Mouse (Mus musculus) thymus, postnatal 10 days (tissue): ENCODE results near the gene Hspa1a.
A peak's percentile ranks its signal among the peaks of the same experiment; 100 is the strongest.

ENCODE experiments used
- DNase-seq, 2 experiments: peaks; one replicate each; pipeline ENCODE4 v3.0.0; 2021; ENCODE audit warnings: low spot score in 2 of 2

The Hspa1a gene

DNA sequence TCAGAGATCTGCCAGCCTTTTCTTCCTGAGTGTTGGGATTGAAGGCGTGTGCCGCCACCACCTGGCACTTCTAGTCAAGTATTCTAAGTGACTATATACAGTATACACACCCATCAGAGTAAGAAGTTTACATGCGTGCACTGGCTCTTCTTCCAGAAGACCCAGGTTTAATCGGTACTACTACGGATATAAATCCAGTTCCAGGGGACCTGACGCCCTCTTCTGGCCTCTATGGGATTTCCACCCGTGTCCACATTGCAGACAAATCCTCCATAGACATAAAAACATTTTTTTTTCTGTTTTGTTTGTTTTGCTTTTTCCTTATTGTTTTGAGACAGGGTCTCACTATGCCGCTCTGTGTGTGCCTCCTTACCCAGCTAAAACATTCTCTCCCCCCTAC, 24.4 kb downstream of the Hspa1a start:
- DNase-seq = no peak

DNA sequence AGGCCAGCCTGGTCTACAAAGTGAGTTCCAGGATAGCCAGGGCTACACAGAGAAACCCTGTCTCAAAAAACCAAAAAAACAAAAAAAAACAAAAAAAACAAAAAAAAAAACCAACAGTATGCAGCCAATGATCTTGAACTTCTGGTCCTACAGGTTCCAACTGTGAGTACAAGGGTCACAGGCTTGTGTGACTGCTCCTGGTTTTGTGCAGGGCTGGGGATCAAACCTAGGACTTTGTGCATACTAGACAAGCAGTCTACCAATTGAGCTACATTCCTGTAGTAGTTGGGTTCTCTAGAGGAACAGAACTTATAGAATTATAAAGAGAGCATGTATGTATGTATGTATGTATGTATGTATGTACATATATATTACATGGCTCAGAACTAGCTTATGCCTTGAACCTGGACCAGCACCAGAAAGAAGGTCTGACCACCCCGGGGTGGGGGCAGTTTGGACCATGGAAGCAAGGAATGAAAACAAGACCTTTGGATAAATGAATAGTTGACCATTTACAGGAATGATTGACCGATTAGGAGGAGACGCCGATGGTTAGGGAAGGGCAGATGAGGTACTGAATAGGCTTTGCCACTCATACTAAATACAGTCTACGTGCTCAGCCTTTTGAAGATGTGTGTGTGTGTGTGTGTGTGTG, 25.3 kb downstream of the Hspa1a start:
- DNase-seq = no peak

DNA sequence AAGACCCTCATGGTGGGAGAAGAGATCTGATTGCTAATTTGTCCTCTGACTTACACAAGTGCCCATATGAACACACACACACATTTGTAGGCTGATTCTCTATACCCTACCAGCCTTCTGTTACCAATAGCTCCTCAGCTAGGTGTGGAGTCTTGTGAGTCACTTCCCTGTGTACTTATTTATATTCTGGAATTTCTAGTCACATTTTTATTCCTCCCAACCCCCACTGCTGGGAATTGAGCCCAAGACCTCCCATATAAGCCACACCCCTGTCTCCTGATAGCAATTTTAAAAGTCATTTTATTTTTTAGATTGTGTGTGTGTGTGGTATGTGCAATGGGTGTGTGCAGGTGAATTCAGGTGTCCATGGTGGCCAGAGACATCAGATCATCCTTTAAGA, 27.6 kb downstream of the Hspa1a start:
- DNase-seq = no peak

DNA sequence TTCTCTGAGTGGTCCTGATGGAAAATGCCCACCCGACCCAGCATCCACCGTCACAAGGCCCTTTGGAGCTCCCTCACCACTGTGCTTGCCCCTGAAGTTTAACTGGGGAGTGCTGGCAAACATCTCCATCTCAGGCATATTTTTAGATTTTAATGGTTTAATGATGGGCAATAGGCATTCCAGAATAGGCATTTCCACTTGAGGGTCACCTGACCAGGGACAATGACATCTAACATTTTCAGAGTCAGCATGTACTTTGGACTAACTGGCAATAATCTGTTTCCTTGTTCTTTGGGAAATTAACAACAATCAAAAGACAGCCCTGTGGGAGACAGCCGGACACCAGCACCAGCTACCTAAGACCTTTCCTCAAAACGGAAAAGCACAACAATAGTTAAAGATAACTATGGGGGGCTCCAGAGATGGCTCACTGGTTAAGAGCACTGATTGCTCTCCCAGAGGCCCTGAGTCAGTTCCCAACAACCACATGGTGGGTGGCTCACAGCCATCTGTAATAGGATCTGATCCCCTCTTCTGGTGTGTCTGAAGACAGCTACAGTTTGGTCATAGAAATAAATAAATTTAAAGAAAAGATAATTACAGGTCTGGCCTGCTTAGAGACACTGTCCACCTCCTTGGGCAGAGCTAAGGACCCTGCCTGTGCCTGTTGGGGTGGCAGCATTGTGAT, 28.7 kb downstream of the Hspa1a start:
- no peak for DNase-seq

DNA sequence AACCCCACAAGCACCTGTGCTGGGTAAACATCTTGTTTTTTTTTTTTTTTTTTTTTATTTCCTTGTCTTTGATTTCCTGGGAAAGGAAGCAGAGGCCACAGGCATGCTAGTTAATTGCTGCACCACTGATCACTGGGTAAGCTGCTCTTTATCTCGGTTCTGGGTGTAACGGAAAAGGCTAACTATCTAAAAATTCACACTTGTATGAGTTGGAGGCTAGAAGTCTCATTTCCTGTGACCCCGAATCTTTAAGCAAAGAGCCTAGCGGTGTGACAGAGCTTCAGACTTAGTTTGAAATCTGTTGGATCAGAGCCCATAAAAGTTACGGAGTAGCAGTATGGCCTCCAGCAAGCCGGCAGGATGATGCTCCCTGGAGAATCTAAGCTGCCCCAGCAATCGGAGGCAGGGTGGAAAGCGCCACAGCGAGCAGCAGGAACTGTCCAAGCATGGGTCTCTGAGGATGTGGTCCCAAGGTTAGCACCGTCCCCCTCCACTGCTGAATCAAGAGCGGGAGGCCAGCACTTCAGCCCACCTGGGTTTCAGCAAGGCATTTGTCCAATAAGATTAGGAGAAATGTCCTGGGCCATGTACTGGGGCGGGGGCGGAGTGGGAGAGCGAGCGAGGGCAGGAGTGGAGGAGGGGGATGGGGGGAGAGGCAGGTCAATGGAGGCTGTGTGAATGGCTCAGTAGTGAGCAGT, 30.5 kb downstream of the Hspa1a start:
- no peak for DNase-seq

DNA sequence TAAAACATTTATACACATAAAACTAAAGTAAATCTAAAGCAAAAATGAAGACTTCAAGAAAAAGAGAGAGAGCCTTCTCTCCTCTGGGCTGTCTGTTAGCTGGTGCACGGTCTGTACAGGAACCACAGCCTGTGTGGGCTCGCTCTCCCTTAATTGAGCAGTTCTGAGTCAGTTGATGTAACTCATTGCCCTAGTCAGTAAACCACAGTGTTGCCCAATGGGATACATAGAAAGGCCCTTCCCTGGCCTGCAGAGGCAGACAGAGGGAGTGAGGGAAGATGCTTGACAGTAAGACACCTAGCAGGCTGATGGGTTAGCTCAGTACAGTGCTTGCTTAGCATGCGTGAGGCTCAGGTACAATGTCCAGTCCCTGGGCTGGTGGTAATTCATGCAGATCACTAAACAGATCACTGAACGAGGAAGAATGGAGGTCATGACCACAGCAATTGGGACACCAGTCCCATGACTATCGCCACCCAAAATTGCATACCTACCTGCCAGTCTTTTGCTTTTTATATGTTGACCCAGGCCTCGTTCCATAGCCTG, 33.9 kb downstream of the Hspa1a start:
- DNase-seq = no peak

DNA sequence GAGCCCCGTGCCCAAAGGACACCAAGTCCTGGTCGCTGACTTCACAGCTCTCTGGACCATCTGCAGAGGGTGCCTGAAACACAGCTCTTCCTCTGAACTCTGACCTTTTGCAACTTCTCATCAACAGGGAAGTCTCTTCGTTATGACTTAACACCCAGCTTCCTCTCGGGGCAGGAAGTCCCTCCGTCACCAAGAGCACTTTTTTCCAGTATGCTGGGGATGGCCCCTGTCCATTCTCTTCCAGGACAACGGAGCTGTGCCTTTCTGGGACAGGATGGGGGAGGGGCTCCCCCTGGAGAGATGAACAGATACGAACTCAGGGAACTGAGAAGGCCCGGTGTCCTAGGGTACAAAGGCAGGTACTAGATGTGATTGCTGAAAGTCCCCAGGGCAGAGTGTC, 37.1 kb downstream of the Hspa1a start:
- DNase-seq = no peak

DNA sequence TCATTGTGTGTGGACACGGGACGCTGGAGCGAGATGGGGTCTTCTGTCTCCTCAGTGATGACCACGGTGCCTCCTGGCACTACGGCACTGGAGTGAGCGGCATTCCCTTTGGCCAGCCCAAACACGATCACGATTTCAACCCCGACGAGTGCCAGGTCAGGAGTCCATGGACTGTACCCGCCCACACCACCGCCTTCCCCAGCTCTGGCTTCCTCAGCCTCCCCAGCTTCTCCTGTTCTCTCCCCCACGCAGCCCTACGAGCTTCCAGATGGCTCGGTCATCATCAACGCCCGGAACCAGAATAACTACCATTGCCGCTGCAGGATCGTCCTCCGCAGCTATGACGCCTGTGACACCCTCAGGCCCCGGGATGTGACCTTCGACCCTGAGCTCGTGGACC, 37.9 kb downstream of the Hspa1a start:
- no peak for DNase-seq

DNA sequence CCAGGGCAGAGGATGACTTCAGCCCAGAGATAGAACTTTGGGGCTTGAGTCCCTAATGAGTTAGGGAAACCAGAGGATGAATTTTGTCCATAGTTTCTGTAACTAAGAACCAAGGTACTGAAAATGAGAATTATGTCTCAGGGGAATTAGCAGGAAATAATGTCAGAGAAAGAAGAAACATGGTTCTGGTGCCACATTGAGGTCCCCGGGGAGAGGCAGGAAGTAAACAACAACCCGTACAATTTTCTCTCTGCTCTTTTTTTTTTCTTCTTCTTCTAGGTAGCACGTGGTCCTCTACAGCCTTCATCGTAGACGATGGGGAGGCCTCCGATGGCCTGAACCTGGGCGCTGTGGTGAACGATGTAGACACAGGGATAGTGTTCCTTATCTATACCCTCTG, 39.7 kb downstream of the Hspa1a start:
- DNase-seq = no peak

DNA sequence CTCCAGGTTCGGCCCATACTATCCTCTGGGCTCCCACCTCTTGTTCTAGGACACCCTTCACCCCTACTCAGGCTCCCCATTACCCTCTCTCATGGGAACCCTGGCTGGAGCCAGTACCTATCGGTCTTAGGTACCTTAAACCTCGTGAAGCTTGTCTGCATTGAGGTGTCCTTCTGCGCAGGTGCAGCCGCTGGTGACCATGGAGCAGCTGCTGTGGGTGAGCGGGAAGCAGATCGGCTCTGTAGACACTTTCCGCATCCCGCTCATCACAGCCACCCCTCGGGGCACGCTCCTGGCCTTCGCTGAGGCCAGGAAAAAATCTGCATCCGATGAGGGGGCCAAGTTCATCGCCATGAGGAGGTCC, 40.2 kb downstream of the Hspa1a start:
- DNase-seq = peak; percentile 35 to 50

DNA sequence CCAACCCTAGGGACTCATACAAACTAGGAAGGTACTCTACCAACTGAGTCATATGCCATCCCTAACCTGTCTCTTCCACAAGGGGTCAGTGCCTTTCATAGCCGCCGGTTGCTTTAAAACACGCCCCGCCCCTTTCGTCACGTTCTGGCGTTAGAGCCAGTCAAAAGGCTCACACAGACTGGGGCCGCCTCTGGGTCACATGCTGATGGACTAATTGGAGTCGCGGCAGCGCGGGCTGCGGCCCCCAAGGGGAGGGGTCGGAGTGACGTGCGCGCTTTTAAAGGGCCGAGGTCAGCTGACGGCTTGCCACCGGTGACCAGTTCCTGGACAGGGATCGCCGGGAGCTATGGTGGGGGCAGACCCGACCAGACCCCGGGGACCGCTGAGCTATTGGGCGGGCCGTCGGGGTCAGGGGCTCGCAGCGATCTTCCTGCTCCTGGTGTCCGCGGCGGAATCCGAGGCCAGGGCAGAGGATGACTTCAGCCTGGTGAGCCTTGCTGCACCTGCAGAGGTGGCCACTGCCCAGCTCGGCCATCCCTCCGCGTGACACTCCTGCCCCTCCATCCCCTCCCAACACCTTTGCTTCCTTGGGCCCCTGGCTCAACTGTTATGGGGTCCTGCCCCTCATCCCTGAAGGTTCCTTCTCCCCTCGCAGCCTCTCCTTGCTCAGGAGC, 40.8 kb downstream of the Hspa1a start, which contains the start of gene Neu1:
Neu1 (plus strand) TSS at position 193 of the 674 bp plus-strand sequence.
- peak; percentile 91 to 93 for DNase-seq

DNA sequence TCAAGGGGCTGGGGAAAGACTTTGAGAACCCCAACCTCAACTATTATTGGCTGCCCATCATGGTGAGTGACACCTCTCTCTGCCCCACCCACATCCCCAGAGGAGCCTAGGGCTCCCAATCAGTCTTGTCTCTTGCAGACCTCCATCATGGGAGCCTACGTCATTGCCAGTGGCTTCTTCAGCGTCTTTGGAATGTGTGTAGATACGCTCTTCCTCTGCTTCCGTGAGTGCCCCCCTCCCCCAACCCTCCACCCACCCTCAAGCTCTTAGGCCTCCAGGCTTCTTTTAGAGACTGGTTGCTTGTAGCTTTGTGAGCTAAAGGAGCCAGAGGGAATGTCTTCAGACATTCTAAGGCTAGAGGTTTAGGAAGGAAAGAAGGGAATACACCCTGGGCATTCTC, 43.1 kb downstream of the Hspa1a start:
- DNase-seq = no peak

DNA sequence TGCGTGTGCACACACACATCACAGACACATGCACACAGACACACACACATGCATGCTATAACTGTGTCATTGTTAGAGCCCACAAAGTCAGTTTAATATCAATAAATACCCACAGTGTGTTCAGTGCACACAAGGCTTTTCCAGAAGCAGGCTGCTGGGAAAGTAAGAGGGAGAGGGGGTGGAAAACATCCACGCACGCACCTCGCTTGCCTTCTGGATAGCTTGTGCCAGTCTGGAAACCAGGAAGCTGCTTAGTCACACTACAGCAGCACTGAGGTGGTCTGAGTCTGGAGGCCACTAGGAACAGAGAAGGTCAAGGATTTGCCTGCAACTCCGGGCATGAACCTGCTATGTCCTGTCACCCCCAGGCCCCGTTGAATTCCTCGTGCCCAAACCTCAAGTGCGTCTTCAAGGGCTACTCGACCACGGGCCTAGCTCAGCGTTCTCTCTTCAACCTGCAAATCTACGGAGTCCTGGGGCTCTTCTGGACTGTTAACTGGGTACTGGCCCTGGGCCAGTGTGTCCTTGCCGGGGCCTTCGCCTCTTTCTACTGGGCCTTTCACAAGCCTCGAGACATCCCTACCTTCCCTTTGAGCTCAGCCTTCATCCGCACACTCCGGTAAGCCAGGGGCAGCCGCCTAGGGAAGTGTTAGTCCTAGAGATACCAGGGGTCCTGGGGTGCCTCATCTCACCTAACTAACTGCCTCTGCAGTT, 44.5 kb downstream of the Hspa1a start:
- no peak for DNase-seq

DNA sequence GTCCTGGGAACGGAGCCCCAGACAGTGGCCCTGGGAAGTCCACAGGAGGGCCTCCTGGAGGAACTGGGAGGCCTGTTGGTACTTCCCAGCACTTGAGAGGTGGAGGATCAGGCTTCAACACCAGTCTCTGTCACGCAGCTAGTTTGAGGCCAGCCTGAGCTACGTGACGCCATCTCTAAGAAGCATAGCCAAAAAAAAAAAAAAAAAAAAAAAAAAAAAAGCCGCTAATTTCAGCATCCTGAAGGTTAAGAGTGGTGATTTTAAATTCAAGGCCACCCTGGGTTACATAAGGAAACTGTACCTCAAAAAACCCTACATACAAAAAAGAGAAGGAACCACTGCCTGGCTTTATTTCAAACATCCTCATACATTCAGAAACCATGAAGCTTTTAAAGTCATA, 47.7 kb downstream of the Hspa1a start:
- DNase-seq = no peak

DNA sequence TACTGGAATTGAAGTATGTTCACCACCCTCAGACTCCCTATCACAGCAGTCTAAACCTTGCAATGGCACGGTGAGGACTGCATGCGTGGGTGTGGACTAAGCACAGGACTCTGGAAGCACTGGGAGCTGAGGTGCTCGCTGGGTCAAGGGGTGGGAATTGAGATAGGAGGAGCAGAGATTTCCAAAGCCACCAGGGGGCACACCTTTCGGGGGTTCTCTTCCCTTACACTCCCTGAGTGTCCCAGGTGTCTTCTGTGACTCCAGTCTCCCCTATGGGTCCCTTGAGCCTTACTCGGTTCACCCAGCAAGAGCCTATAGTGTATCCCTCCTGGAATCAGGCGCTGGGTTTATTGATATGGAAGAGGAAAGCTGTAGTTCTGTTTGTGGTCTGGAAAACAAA, 49.0 kb downstream of the Hspa1a start:
- no peak for DNase-seq
